Mouse (Mus musculus): Measurements from ENCODE around the gene Hemk1. TPM values are rescaled to one million over a fixed set of nuclear protein-coding genes. Genes with fewer than 3 reads are reported as not detected.

Gene Hemk1
- polyA plus RNA-seq, 1 experiment from 2014 or later, result 8.2 TPM

DNA sequence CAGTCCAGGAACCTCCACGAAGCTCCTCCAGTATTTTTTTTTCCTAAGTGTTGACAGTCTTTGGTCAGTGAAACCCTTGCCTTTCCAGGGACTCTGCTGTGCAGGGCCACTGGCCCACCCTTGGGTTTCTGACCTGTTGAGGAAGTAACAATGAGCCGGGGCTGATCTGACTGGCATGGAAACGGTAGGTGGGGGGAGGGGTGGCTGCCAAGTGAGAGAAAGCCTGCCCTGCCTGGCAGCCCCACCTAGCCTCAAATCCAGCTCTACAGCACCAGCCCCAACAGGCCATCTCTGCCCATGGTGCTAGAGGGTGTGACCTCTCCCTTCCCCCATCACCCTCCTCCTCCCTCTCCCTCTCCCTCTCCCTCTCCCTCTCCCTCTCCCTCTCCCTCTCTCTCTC, 53.1 kb downstream of the Hemk1 start:
- Histone ChIP-seq H3K27me3 (ENCODE audit: control insufficient read depth, insufficient read depth, low read length) (no peaks in the 10 kb centered on the region; the same call in 1 of the 2 replicates), H3K27ac (replicated peaks; ENCODE audit: low read depth, low read length) (no peak overlapping the region), H3K4me2 (ENCODE audit: low read depth, low read length) (no peak overlapping the region), H3K4me1 (ENCODE audit: control insufficient read depth, insufficient read depth, low read length) (no peaks in the 10 kb centered on the region; the same call in 1 of the 2 replicates), H3K9ac (replicated peaks; ENCODE audit: low read length) (no peak overlapping the region), H3K9me3 (replicated peaks; ENCODE audit: control insufficient read depth, low read length) (no peaks in the 10 kb centered on the region), H3K36me3 (replicated peaks; ENCODE audit: control insufficient read depth, insufficient read depth, low read depth, low read length) (no peaks in the 10 kb centered on the region), H3K4me3 (ENCODE audit: low read depth, low read length) (no peak overlapping the region)
- WGBS, result 33% methylated on average over 3 of the region's 3 CpGs
- DNase-seq (ENCODE audit: low spot score) (no peak), ATAC-seq (replicated peaks; ENCODE audit: insufficient number of reproducible peaks, low FRiP score, low TSS enrichment, low read depth) (no peak)

DNA sequence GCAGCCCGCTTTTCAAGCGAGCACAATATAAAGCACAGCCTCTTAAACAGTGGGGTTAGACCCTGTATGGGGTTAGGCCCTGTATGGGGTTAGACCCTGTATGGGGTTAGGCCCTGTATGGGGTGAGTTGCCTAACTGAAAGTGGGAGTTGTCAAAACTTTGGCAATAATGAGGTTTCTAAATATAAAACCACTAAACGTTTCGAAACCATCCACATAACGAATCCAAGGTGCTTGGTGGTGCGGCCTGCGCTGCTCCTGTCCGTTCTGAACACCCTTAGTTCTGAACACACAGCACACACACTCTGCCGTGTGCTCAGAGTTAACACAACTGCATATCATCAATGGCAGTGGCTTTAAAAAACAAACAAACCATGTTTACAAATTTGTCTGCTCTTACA, 55.2 kb downstream of the Hemk1 start:
- 81% methylated on average over 9 of the region's 9 CpGs for WGBS
- no peak for ATAC-seq (replicated peaks; ENCODE audit: insufficient number of reproducible peaks, low FRiP score, low TSS enrichment, low read depth)
- H3K9me3 ChIP-seq (replicated peaks; ENCODE audit: control insufficient read depth, low read length), result no peaks in the 10 kb centered on the region
- H3K27me3 ChIP-seq (ENCODE audit: control insufficient read depth, insufficient read depth, low read length), result no peaks in the 10 kb centered on the region
- H3K27ac ChIP-seq (replicated peaks; ENCODE audit: low read depth, low read length), result no peak overlapping the region
- no peak overlapping the region for H3K4me3 ChIP-seq (ENCODE audit: low read depth, low read length)
- H3K9ac ChIP-seq (replicated peaks; ENCODE audit: low read length), result no peak overlapping the region
- peaks cover 2% of the 10 kb centered on the region for H3K4me1 ChIP-seq (ENCODE audit: control insufficient read depth, insufficient read depth, low read length)
- H3K36me3 ChIP-seq (replicated peaks; ENCODE audit: control insufficient read depth, insufficient read depth, low read depth, low read length), result no peaks in the 10 kb centered on the region
- no peak for DNase-seq (ENCODE audit: low spot score)
- no peak overlapping the region for H3K4me2 ChIP-seq (ENCODE audit: low read depth, low read length)

DNA sequence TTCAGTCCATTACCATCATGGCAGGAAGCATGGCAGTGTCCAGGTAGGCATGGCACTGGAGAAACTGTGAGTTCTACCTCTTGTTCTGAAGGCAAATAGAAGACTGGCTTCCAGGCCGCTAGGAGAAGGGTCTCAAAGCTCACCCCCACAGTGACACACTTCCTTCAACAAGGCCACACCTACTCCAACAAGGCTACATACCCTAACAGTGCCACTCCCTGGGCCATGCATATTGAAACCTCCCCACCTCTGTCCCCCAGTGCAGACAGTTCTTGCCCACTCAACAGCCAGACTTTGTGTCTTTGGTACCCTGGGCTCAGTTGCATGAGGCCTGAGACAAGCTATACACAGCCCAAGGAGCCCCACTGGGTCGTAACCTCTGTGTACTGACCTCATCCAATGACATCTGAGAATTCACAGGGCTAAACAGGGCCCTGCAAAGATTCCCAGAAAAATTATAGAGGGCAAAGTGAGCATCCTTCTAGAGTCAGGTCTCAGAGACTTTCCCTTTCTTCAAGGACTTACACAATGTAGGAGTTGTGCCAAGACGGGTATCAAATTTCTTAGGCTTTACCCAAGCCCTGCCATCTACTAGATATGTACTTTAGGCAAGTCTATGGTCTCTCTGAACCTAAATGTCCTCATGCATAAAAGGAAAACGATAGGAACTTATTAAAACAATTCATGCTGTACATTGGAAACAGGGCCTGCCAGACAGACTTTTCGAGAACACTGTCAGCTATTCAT, 56.7 kb downstream of the Hemk1 start:
- Histone ChIP-seq H3K4me1 (ENCODE audit: control insufficient read depth, insufficient read depth, low read length) (peaks cover 2% of the 10 kb centered on the region), H3K9ac (replicated peaks; ENCODE audit: low read length) (no peak overlapping the region), H3K27ac (replicated peaks; ENCODE audit: low read depth, low read length) (no peak overlapping the region), H3K9me3 (replicated peaks; ENCODE audit: control insufficient read depth, low read length) (no peaks in the 10 kb centered on the region), H3K4me2 (ENCODE audit: low read depth, low read length) (no peak overlapping the region), H3K4me3 (ENCODE audit: low read depth, low read length) (no peak overlapping the region), H3K36me3 (replicated peaks; ENCODE audit: control insufficient read depth, insufficient read depth, low read depth, low read length) (no peaks in the 10 kb centered on the region), H3K27me3 (ENCODE audit: control insufficient read depth, insufficient read depth, low read length) (no peaks in the 10 kb centered on the region)
- ATAC-seq (replicated peaks; ENCODE audit: insufficient number of reproducible peaks, low FRiP score, low TSS enrichment, low read depth), result no peak
- 82% methylated on average over 5 of the region's 5 CpGs for WGBS
- no peak for DNase-seq (ENCODE audit: low spot score)

DNA sequence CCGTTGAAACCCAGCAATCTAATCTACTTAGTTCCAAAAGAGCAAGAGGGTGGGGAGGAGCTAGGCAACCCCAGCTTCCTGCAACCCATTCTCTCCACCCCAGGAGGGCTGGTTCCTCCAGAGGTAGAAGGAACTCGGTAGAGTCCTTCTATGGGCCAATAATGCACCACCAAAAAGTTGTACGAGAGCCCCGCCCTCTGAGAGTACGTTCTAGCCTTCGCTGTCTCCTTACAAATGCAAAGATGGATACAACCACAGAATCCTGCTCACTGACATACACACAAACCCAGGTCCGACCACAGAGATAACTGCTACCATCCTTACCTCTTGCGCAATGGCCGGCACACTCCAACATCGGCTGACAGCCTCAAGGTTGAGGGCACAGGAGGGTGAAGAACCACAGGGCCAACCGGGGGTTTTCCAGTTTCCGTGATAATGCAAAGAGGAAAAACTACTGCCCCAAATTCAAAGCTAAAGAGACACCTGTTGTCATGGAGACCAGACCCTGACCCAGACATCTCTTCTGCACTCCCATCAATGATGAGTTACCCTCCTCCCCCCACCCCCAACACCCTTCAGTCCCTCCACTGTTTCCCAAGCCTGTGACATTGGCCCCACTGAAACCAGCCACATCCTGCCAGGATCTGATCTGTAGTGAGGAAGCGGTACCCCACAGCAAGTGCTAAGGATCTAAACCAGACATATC, 57.7 kb downstream of the Hemk1 start:
- no peak overlapping the region for H3K4me3 ChIP-seq (ENCODE audit: low read depth, low read length)
- DNase-seq (ENCODE audit: low spot score) (no peak), ATAC-seq (replicated peaks; ENCODE audit: insufficient number of reproducible peaks, low FRiP score, low TSS enrichment, low read depth) (no peak)
- H3K9me3 ChIP-seq (replicated peaks; ENCODE audit: control insufficient read depth, low read length), result no peaks in the 10 kb centered on the region
- peak overlapping the region; percentile 22 for H3K4me2 ChIP-seq (ENCODE audit: low read depth, low read length)
- peak overlapping the region; percentile 25 for H3K9ac ChIP-seq (replicated peaks; ENCODE audit: low read length)
- no peaks in the 10 kb centered on the region for H3K27me3 ChIP-seq (ENCODE audit: control insufficient read depth, insufficient read depth, low read length)
- 46% methylated on average over 13 of the region's 13 CpGs for WGBS
- 0 out of 2 replicates have a peak overlapping the region, but pooled peaks have one; percentile 28 for H3K27ac ChIP-seq (replicated peaks; ENCODE audit: low read depth, low read length)
- no peaks in the 10 kb centered on the region for H3K36me3 ChIP-seq (replicated peaks; ENCODE audit: control insufficient read depth, insufficient read depth, low read depth, low read length)
- H3K4me1 ChIP-seq (ENCODE audit: control insufficient read depth, insufficient read depth, low read length), result peaks cover 2% of the 10 kb centered on the region

DNA sequence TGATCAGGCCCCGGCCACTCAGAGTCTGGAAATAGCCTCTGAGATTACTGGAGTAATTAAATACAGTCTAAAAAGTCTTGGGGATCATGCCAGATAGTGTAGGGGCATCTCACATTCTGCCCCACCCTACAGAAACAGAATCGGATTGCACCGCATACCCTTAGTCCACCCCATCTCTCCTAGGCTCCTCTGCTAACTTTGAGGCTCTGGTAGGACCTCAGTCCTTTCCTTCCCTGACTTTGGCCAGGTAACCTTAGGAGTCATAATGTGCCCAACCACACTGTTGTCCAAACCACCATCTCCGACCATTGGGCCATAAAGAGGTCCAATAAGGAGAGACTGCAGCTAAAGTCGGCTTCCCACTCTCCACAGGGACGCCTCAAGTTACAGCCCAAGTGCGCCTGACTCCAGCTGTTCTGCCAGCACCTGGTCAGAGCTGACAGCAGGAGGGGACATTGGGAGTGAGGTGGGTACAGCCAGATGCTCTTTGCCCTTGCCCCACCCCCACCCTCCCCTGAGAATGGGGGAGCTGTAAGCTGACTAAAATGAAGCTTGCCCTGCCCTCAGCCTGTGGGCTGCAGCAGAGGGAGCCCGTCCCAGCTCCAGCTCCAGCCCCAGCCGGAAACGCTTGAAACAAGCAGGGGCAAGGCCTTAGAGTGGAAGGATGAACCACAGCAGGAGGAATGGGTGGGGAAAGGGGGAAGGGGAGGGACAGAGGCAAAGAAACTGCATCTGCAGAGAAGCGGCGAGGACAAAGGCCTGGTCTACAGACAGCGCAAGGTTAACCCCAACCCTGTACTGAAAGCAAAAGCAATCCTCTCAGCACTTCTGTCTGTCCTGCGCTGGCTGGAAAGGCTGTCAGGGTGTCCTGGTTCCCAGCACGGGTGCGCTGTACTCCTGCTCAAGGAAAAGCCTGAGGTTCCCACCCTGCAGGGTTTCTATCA, 58.5 kb downstream of the Hemk1 start:
- H3K4me2 ChIP-seq (ENCODE audit: low read depth, low read length), result peak overlapping the region; percentile 22
- DNase-seq (ENCODE audit: low spot score) (peak; percentile 66), ATAC-seq (replicated peaks; ENCODE audit: insufficient number of reproducible peaks, low FRiP score, low TSS enrichment, low read depth) (peak; percentile 78)
- H3K36me3 ChIP-seq (replicated peaks; ENCODE audit: control insufficient read depth, insufficient read depth, low read depth, low read length), result no peaks in the 10 kb centered on the region
- H3K27ac ChIP-seq (replicated peaks; ENCODE audit: low read depth, low read length), result 0 out of 2 replicates have a peak overlapping the region, but pooled peaks have one; percentile 28
- peak overlapping the region; percentile 25 for H3K9ac ChIP-seq (replicated peaks; ENCODE audit: low read length)
- H3K27me3 ChIP-seq (ENCODE audit: control insufficient read depth, insufficient read depth, low read length), result no peaks in the 10 kb centered on the region
- H3K4me3 ChIP-seq (ENCODE audit: low read depth, low read length), result no peak overlapping the region
- 17% methylated on average over 16 of the region's 16 CpGs for WGBS
- peaks cover 2% of the 10 kb centered on the region for H3K4me1 ChIP-seq (ENCODE audit: control insufficient read depth, insufficient read depth, low read length)
- no peaks in the 10 kb centered on the region for H3K9me3 ChIP-seq (replicated peaks; ENCODE audit: control insufficient read depth, low read length)

DNA sequence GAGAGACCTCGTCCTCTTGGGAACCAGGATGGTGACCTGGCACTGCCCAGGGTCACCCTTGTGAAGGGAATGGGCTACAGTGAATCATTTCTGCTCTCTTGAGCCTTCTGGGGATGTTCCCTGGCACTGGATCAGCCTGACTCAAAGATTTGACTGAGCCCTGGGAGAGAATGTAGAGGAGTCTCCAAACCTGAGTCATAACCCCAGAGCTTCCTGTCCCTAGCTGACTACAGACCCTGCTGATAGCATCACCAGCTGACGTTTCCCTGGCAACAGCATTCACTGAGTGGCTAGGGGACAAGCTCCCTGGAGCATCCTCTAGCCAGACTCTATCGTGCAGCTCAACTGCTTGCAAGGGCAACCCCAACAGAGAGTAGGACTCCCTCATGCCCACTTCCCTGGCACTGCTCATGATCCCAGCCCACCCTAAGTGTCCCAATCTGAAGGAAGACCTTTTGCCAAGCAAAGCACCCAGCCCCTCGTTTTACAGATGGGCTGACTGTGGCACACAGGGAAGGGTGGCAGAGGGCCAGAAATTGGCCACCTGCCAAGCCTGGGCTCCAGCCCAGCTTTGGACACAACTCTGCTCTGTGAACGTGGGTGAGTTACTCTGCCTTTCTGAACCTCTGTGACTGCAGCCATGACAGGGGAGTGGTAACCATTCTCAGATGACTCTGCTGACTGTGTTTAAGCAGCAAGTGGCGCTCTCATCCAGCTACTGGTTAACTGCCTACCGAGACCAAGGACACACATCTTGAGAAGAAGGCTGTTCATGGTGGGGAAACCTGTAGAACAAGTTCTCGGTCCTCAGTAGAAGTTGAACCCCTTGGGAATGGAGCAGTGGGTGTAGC, 59.4 kb downstream of the Hemk1 start:
- no peak overlapping the region for H3K4me2 ChIP-seq (ENCODE audit: low read depth, low read length)
- DNase-seq (ENCODE audit: low spot score) (peak; percentile 10), ATAC-seq (replicated peaks; ENCODE audit: insufficient number of reproducible peaks, low FRiP score, low TSS enrichment, low read depth) (no peak)
- no peaks in the 10 kb centered on the region for H3K36me3 ChIP-seq (replicated peaks; ENCODE audit: control insufficient read depth, insufficient read depth, low read depth, low read length)
- H3K4me1 ChIP-seq (ENCODE audit: control insufficient read depth, insufficient read depth, low read length), result peaks cover 2% of the 10 kb centered on the region
- no peak overlapping the region for H3K27ac ChIP-seq (replicated peaks; ENCODE audit: low read depth, low read length)
- no peaks in the 10 kb centered on the region for H3K9me3 ChIP-seq (replicated peaks; ENCODE audit: control insufficient read depth, low read length)
- H3K4me3 ChIP-seq (ENCODE audit: low read depth, low read length), result no peak overlapping the region
- H3K9ac ChIP-seq (replicated peaks; ENCODE audit: low read length), result no peak overlapping the region
- H3K27me3 ChIP-seq (ENCODE audit: control insufficient read depth, insufficient read depth, low read length), result no peaks in the 10 kb centered on the region
- 57% methylated on average over 8 of the region's 8 CpGs for WGBS

DNA sequence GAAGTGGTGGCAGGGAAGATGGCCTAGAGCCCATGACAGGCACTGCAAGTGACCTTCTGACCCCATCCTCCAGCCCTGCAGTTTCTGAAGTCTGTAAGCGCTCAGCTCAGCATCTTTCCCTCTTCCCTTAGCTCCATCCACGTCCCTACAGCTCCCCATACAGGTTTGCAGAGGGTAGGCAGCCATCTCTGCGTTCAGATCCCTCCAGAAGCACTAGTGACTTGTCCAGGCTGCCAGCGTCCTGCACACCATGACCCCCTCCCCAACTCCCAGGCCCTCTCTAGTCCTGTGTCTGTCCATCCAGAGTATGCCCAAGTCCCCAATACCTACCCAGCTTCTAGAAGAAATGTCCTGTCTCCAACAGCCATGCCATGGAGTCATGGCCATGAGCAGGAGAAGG, 60.0 kb downstream of the Hemk1 start:
- Histone ChIP-seq H3K36me3 (replicated peaks; ENCODE audit: control insufficient read depth, insufficient read depth, low read depth, low read length) (no peaks in the 10 kb centered on the region), H3K4me2 (ENCODE audit: low read depth, low read length) (no peak overlapping the region), H3K9me3 (replicated peaks; ENCODE audit: control insufficient read depth, low read length) (no peaks in the 10 kb centered on the region), H3K27ac (replicated peaks; ENCODE audit: low read depth, low read length) (no peak overlapping the region), H3K4me3 (ENCODE audit: low read depth, low read length) (no peak overlapping the region), H3K9ac (replicated peaks; ENCODE audit: low read length) (no peak overlapping the region), H3K27me3 (ENCODE audit: control insufficient read depth, insufficient read depth, low read length) (no peaks in the 10 kb centered on the region), H3K4me1 (ENCODE audit: control insufficient read depth, insufficient read depth, low read length) (peaks cover 2% of the 10 kb centered on the region)
- ATAC-seq (replicated peaks; ENCODE audit: insufficient number of reproducible peaks, low FRiP score, low TSS enrichment, low read depth) (no peak), DNase-seq (ENCODE audit: low spot score) (no peak)
- WGBS, result 26% methylated on average over 4 of the region's 4 CpGs

Data from embryonic facial prominence, embryonic 11.5 days (tissue).